12 mouse cellular contexts compared by ENCODE assay signal in genomic region chr11:61618131-61618530, GRCm38 (mm10). TPM values are rescaled to one million over a fixed set of nuclear protein-coding genes. Genes with fewer than 3 reads are reported as not detected.
DNase-seq lines count a peak whose midpoint lies in the region; TF ChIP-seq lines count a peak whose summit lies in the region.
"Had no signal": no experiment of that assay in that cellular context is flagged by ENCODE, and none has a peak within 500 bp of the region (broad histone marks: within the 10 kb centered on the region; RNA-seq: fewer than 3 reads in every experiment).

No protein-coding gene starts in this region.

- H3K4me3 ChIP-seq in kidney, adult 2 months (ENCODE audit: insufficient read depth, low read depth, low read length) = no peak overlapping the region
- no peak overlapping the region for H3K4me3 ChIP-seq in heart, adult 2 months
- no peak overlapping the region for H3K4me3 ChIP-seq in forebrain, embryonic 10.5 days
- H3K4me3 ChIP-seq: limb, embryonic 13.5 days; lung, embryonic 15.5 days; midbrain, embryonic 12.5 days had no signal

- no peaks in the 10 kb centered on the region for H3K27me3 ChIP-seq in kidney, adult 2 months (replicated peaks; ENCODE audit: control insufficient read depth, insufficient read depth, low read length)
- no peaks in the 10 kb centered on the region for H3K27me3 ChIP-seq in heart, adult 2 months (ENCODE audit: control insufficient read depth, insufficient read depth, low read length)
- H3K27me3 ChIP-seq in forebrain, embryonic 10.5 days (ENCODE audit: poor library complexity, severe bottlenecking) = peaks cover 40% of the 10 kb centered on the region
- H3K27me3 ChIP-seq: limb, embryonic 13.5 days; lung, embryonic 15.5 days had no signal

- no peaks in the 10 kb centered on the region for H3K36me3 ChIP-seq in kidney, adult 2 months (ENCODE audit: control insufficient read depth, insufficient read depth, low read length)
- peaks cover 4% of the 10 kb centered on the region; the same call in 1 of the 2 replicates for H3K36me3 ChIP-seq in heart, adult 2 months (ENCODE audit: control insufficient read depth, insufficient read depth, low read length)
- no peaks in the 10 kb centered on the region for H3K36me3 ChIP-seq in forebrain, embryonic 10.5 days (replicated peaks)
- H3K36me3 ChIP-seq: limb, embryonic 13.5 days; lung, embryonic 15.5 days; midbrain, embryonic 12.5 days had no signal

- TF ChIP-seq CTCF in kidney, adult 2 months (conservative IDR thresholded peaks at IDR 0.05; ENCODE audit: insufficient read depth, insufficient read length, low read depth, low read length) = no peak
- no peak for TF ChIP-seq CTCF in heart, adult 2 months (IDR thresholded peaks at IDR 0.05)

- H3K9ac ChIP-seq in heart, adult 2 months (ENCODE audit: low read depth, low read length) = no peak overlapping the region
- H3K9ac ChIP-seq: limb, embryonic 13.5 days; lung, embryonic 15.5 days; midbrain, embryonic 12.5 days had no signal

- DNase-seq in kidney, adult 2 months = peak; percentile 57
- no peak for DNase-seq in kidney, adult 11 months
- peak; percentile 45 for DNase-seq in adipocyte (ENCODE audit: low spot score)
- peak; percentile 63 to 72 for DNase-seq in heart, adult 2 months
- DNase-seq in kidney, postnatal 25 days = peak; percentile 45 to 50
- no peak for DNase-seq in forebrain, embryonic 10.5 days (ENCODE audit: extremely low spot score, low spot score)
- DNase-seq in retina, embryonic 14.5 days (ENCODE audit: low spot score) = no peak
- no peak for DNase-seq in right cerebral cortex, postnatal 14 days
- DNase-seq: thymus, postnatal 14 days had no signal

- WGBS in kidney, adult 2 months = 73% methylated on average over 8 of the region's 8 CpGs
- 41% methylated on average over 8 of the region's 8 CpGs for WGBS in heart, adult 2 months
- WGBS in forebrain, embryonic 10.5 days = 94% methylated on average over 8 of the region's 8 CpGs

- TF ChIP-seq EP300 in heart, adult 2 months (IDR thresholded peaks at IDR 0.05; ENCODE audit: insufficient read depth, low read depth, low read length) = no peak

- no peak for TF ChIP-seq POLR2A in kidney, adult 2 months (IDR thresholded peaks at IDR 0.05; ENCODE audit: low read depth, low read length)
- peak; percentile 18; the same call in 1 of the 2 replicates for TF ChIP-seq POLR2A in heart, adult 2 months (IDR thresholded peaks at IDR 0.05; ENCODE audit: insufficient read depth, low read depth, low read length)

- H3K4me1 ChIP-seq in kidney, adult 2 months (ENCODE audit: control insufficient read depth, insufficient read depth, low read length) = peaks cover 7% of the 10 kb centered on the region; the same call in 1 of the 2 replicates
- peaks cover 33% of the 10 kb centered on the region for H3K4me1 ChIP-seq in heart, adult 2 months (ENCODE audit: control insufficient read depth, insufficient read depth, low read length)
- H3K4me1 ChIP-seq in forebrain, embryonic 10.5 days = peaks cover 41% of the 10 kb centered on the region

- H3K79me2 ChIP-seq in heart, adult 2 months (replicated peaks; ENCODE audit: control insufficient read depth, insufficient read depth, low read length) = no peaks in the 10 kb centered on the region

- H3K9me3 ChIP-seq in forebrain, embryonic 10.5 days = no peaks in the 10 kb centered on the region
- H3K9me3 ChIP-seq: limb, embryonic 13.5 days; lung, embryonic 15.5 days; midbrain, embryonic 12.5 days had no signal

- intact Hi-C loops in heart, adult 2 months (cut with DNase I) = no loop called here

- H3K27ac ChIP-seq in kidney, adult 2 months (ENCODE audit: insufficient read depth, low read depth, low read length) = peak overlapping the region; percentile 76
- peak overlapping the region; percentile 96 for H3K27ac ChIP-seq in heart, adult 2 months
- H3K27ac ChIP-seq in forebrain, embryonic 10.5 days = no peak overlapping the region
- H3K27ac ChIP-seq: limb, embryonic 13.5 days; lung, embryonic 15.5 days; midbrain, embryonic 12.5 days had no signal

RNA-seq across cellular contexts. Expression of gene Grap, which starts 34.9 kb away (rescaled TPM):
- 11.1 and 15.3 TPM in 2 replicates for polyA plus RNA-seq in kidney, adult 2 months (2012; rRNA removed)
- 10 to 100 TPM; 10.6 to 11.3 TPM for total RNA-seq in heart, adult 2 months (2021)
- 10.5 and 11.7 TPM in 2 replicates for polyA plus RNA-seq in heart, adult 2 months (2012; rRNA removed)
- 9.0 and 9.8 TPM in 2 replicates for polyA plus RNA-seq in forebrain, embryonic 10.5 days (2016; fragmentation: Nextera tagmentation; extraction: Ambion mirVana)

RNA-seq across cellular contexts. Expression of gene Epn2, which starts 38.6 kb away (rescaled TPM):
- polyA plus RNA-seq in kidney, adult 2 months (2012; rRNA removed) = 23.1 and 25.7 TPM in 2 replicates
- total RNA-seq in heart, adult 2 months (2021) = 10 to 100 TPM; 23.1 to 24.9 TPM
- 20.4 and 29.2 TPM in 2 replicates for polyA plus RNA-seq in heart, adult 2 months (2012; rRNA removed)
- 22.5 and 23.4 TPM in 2 replicates for polyA plus RNA-seq in forebrain, embryonic 10.5 days (2016; fragmentation: Nextera tagmentation; extraction: Ambion mirVana)

Comparison
In these comparisons a context has a peak if more than half of its experiments do, and no peak if none do; other contexts are left out.
1. DNase-seq: peak in kidney, adult 2 months (single experiment), adipocyte (single experiment), heart, adult 2 months (2 of 2) and kidney, postnatal 25 days (2 of 2); none in kidney, adult 11 months (single experiment), forebrain, embryonic 10.5 days (single experiment), retina, embryonic 14.5 days (single experiment) and right cerebral cortex, postnatal 14 days (single experiment).